Mouse (Mus musculus): ENCODE data around the gene Rrp8.
"Not testable (repeated sequence)": the region's sequence is repeated elsewhere in the genome, so short reads cannot be mapped to it uniquely, and the experiment has no call there.

The Rrp8 gene

GRCm38 (mm10) chr7:105747776-105748175 is 10.6 kb upstream of the Rrp8 start:
- DNase-seq (ENCODE audit: low spot score in 2 of 2), result no peak

- peak; percentile 81 to 83 for DNase-seq (ENCODE audit: low spot score in 2 of 2)
Measured at GRCm38 (mm10) chr7:105743926-105744590, 6.9 kb upstream of the Rrp8 start, which contains the start of gene Taf10. Gene Taf10 (minus strand): TSS chr7:105744361.

GRCm38 (mm10) chr7:105743246-105743925 is 6.2 kb upstream of the Rrp8 start:
- DNase-seq (ENCODE audit: low spot score in 2 of 2), result not testable (repeated sequence)

- DNase-seq (ENCODE audit: low spot score in 2 of 2), result not testable (repeated sequence)
Measured at GRCm38 (mm10) chr7:105742539-105743215, 5.5 kb upstream of the Rrp8 start.

GRCm38 (mm10) chr7:105741978-105742377 is 4.8 kb upstream of the Rrp8 start:
- no peak for DNase-seq (ENCODE audit: low spot score in 2 of 2)

GRCm38 (mm10) chr7:105740851-105741250 is 3.7 kb upstream of the Rrp8 start:
- DNase-seq (ENCODE audit: low spot score in 2 of 2), result no peak

GRCm38 (mm10) chr7:105740089-105740795 is 3.1 kb upstream of the Rrp8 start:
- DNase-seq (ENCODE audit: low spot score in 2 of 2), result no peak

GRCm38 (mm10) chr7:105738948-105739347 is 1.8 kb upstream of the Rrp8 start:
- no peak for DNase-seq (ENCODE audit: low spot score in 2 of 2)

GRCm38 (mm10) chr7:105738286-105738685 is 1.1 kb upstream of the Rrp8 start:
- DNase-seq (ENCODE audit: low spot score in 2 of 2), result no peak

GRCm38 (mm10) chr7:105737648-105738047 is 463 bp upstream of the Rrp8 start:
- DNase-seq (ENCODE audit: low spot score in 2 of 2), result no peak

GRCm38 (mm10) chr7:105736264-105736901 is 802 bp downstream of the Rrp8 start, which contains the start of gene Ilk:
Gene Ilk (plus strand): TSS chr7:105736592.
- peak; percentile 85 to 87 for DNase-seq (ENCODE audit: low spot score in 2 of 2)

GRCm38 (mm10) chr7:105735464-105735863 is 1.7 kb downstream of the Rrp8 start:
- not testable (repeated sequence) for DNase-seq (ENCODE audit: low spot score in 2 of 2)

- DNase-seq (ENCODE audit: low spot score in 2 of 2), result no peak
Measured at GRCm38 (mm10) chr7:105734826-105735225, 2.4 kb downstream of the Rrp8 start.

- DNase-seq (ENCODE audit: low spot score in 2 of 2), result no peak
Measured at GRCm38 (mm10) chr7:105733836-105734235, 3.3 kb downstream of the Rrp8 start.

- DNase-seq (ENCODE audit: low spot score in 2 of 2), result no peak
Measured at GRCm38 (mm10) chr7:105728701-105729428, 8.3 kb downstream of the Rrp8 start.

GRCm38 (mm10) chr7:105726980-105727325 is 10.2 kb downstream of the Rrp8 start:
- no peak for DNase-seq (ENCODE audit: low spot score in 2 of 2)

GRCm38 (mm10) chr7:105726144-105726979 is 10.8 kb downstream of the Rrp8 start:
- DNase-seq (ENCODE audit: low spot score in 2 of 2), result peak in 1 of 2 experiments; percentile 37

GRCm38 (mm10) chr7:105721916-105722315 is 15.3 kb downstream of the Rrp8 start:
- DNase-seq (ENCODE audit: low spot score in 2 of 2), result no peak

GRCm38 (mm10) chr7:105715366-105715765 is 21.8 kb downstream of the Rrp8 start:
- DNase-seq (ENCODE audit: low spot score in 2 of 2), result no peak

- no peak for DNase-seq (ENCODE audit: low spot score in 2 of 2)
Measured at GRCm38 (mm10) chr7:105708733-105709132, 28.5 kb downstream of the Rrp8 start.

Data from frontal cortex, postnatal 14 days (tissue).